Mouse (Mus musculus) midbrain, embryonic 14.5 days (tissue): ENCODE results near the gene Shisa5. TPM values are rescaled to one million over a fixed set of nuclear protein-coding genes. Genes with fewer than 3 reads are reported as not detected.

Experiments
- ATAC-seq: fragments of 200-750 bp; cut with Nextera tagmentation; 2 replicates; pipeline ENCODE4 v1.8.0; 2017; ENCODE audit warnings: moderate number of reproducible peaks, moderate library complexity; ENCODE audit not compliant: low FRiP score, low TSS enrichment
- DNase-seq: peaks from one replicate; pipeline ENCODE4 v3.0.0-alpha.2; 2015
- H3K27ac ChIP-seq: fragments of 300-500 bp; sonication (generic); replicated peaks from 2 replicates; pipeline ENCODE4 v1.5.1; 2014; ENCODE audit warnings: mild to moderate bottlenecking, low read depth, low read length, moderate library complexity
- H3K27me3 ChIP-seq: fragments of 300-500 bp; sonication (generic); 2 replicates; pipeline ENCODE4 v1.6.1; 2014; ENCODE audit warnings: low read length, control low read depth, mixed read lengths; ENCODE audit not compliant: control insufficient read depth, insufficient read depth
- H3K36me3 ChIP-seq: fragments of 300-500 bp; sonication (generic); 2 replicates; pipeline ENCODE4 v1.6.1; 2014; ENCODE audit warnings: low read length, control low read depth; ENCODE audit not compliant: control insufficient read depth, insufficient read depth
- H3K4me1 ChIP-seq: fragments of 300-500 bp; sonication (generic); 2 replicates; pipeline ENCODE4 v1.6.1; 2014; ENCODE audit warnings: mild to moderate bottlenecking, antibody characterized with exemption, low read length, control low read depth; ENCODE audit not compliant: control insufficient read depth, insufficient read depth
- H3K4me2 ChIP-seq: fragments of 300-500 bp; sonication (generic); 2 replicates; pipeline ENCODE4 v1.6.1; 2014; ENCODE audit warnings: mild to moderate bottlenecking, low read length, moderate library complexity
- H3K4me3 ChIP-seq: fragments of 300-500 bp; sonication (generic); replicated peaks from 2 replicates; pipeline ENCODE4 v1.5.1; 2014; ENCODE audit warnings: low read depth, low read length
- H3K9ac ChIP-seq: fragments of 300-500 bp; sonication (generic); replicated peaks from 2 replicates; pipeline ENCODE4 v1.6.1; 2014; ENCODE audit warnings: mild to moderate bottlenecking, low read length, moderate library complexity
- H3K9me3 ChIP-seq: fragments of 300-500 bp; sonication (generic); 2 replicates; pipeline ENCODE4 v1.6.1; 2016; ENCODE audit warnings: low read length, control low read depth, mixed read lengths; ENCODE audit not compliant: control insufficient read depth
- WGBS: fragments of 180-500 bp; shearing (Covaris S2); extraction: QIAGEN DNeasy Blood & Tissue Kit; methylation state at CpG from one replicate; pipeline ENCODE4 v1.1.7; 2014; 5-methylcytosine and 5-hydroxymethylcytosine counted together
- polyA plus RNA-seq: library from polyadenylated mRNA; unstranded; fragments of >200 nt; fragmentation: Nextera tagmentation; extraction: Ambion mirVana; gene quantifications from 2 replicates; pipeline ENCODE4 v1.2.1, GENCODE M21; 2014

Gene Shisa5
- polyA plus RNA-seq, 1 experiment from 2014 or later = 49.1 TPM

DNA sequence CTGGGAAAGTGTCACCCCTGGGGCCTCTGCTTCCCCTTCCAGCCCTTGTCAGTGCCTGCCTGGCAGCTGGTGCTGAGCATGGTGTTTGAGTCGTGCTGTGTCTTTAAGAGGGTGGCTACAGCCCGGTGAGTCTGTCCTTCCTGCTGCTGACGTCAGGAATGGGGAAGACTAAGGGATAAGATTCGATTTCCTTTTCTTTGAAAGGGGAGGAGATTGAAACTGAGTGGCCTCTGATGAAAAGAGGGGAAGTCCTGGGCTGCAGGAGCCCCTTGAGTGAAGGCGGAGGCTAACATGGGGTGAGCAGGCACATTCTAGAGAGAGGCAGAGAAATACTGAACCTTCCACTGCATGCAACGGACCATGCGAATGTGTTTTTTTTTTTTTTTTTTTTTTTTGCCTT lies 16.3 kb downstream of the Shisa5 start:
- Histone ChIP-seq H3K4me1 (peaks cover 15% of the 10 kb centered on the region), H3K9me3 (no peaks in the 10 kb centered on the region), H3K9ac (peak overlapping the region; percentile 48; the same call in 1 of the 2 replicates), H3K36me3 (peaks cover 25% of the 10 kb centered on the region), H3K27ac (peak overlapping the region; percentile 66), H3K4me3 (peak overlapping the region; percentile 31), H3K27me3 (no peaks in the 10 kb centered on the region), H3K4me2 (peak overlapping the region; percentile 54)
- ATAC-seq (peak; percentile 56; the same call in 1 of the 2 replicates), DNase-seq (peak; percentile 82)
- WGBS = 13% methylated on average over 7 of the region's 7 CpGs

- peak overlapping the region; percentile 54 for H3K4me2 ChIP-seq
- ATAC-seq (no peak), DNase-seq (no peak)
- peak overlapping the region; percentile 31 for H3K4me3 ChIP-seq
- no peaks in the 10 kb centered on the region for H3K9me3 ChIP-seq
- H3K9ac ChIP-seq = peak overlapping the region; percentile 48
- peak overlapping the region; percentile 66; the same call in 1 of the 2 replicates for H3K27ac ChIP-seq
- peaks cover 29% of the 10 kb centered on the region for H3K36me3 ChIP-seq
- WGBS = 92% methylated on average over 12 of the region's 12 CpGs
- H3K27me3 ChIP-seq = no peaks in the 10 kb centered on the region
- peaks cover 15% of the 10 kb centered on the region for H3K4me1 ChIP-seq
Measured at GRCm38 (mm10) chr9:109055271-109056030, 17.1 kb downstream of the Shisa5 start.

DNA sequence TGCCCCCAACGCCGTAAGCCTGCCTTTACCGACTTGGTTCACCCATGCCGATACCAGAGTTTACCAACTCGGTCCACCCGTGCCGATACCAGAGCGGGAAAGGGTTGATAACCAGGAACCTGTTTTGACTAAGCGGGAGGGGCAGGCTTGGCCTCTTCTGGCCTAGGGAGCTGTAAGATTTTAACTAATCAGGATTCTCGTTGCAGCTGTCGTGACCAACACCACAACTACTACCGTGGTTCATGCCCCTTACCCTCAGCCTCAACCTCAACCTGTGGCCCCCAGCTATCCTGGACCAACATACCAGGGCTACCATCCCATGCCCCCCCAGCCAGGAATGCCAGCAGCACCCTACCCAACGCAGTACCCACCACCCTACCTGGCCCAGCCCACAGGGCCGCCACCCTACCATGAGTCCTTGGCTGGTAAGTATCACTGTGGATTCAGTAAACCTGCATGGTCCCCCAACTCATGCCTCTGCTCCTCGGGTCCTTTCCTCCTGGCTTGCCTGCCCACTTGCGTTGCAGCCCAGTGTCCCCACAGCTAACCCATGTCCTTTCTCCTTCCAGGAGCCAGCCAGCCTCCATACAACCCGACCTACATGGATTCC lies 17.8 kb downstream of the Shisa5 start:
- WGBS = 93% methylated on average over 17 of the region's 17 CpGs
- no peak overlapping the region for H3K27ac ChIP-seq
- H3K4me3 ChIP-seq = no peak overlapping the region
- DNase-seq = no peak
- peaks cover 15% of the 10 kb centered on the region for H3K4me1 ChIP-seq
- ATAC-seq = no peak
- H3K9ac ChIP-seq = no peak overlapping the region
- H3K27me3 ChIP-seq = no peaks in the 10 kb centered on the region
- H3K36me3 ChIP-seq = peaks cover 31% of the 10 kb centered on the region
- H3K4me2 ChIP-seq = no peak overlapping the region
- H3K9me3 ChIP-seq = no peaks in the 10 kb centered on the region

GRCm38 (mm10) chr9:109056916-109057315 lies 18.6 kb downstream of the Shisa5 start:
- peaks cover 35% of the 10 kb centered on the region for H3K36me3 ChIP-seq
- no peak overlapping the region for H3K4me2 ChIP-seq
- H3K27me3 ChIP-seq = no peaks in the 10 kb centered on the region
- ATAC-seq (no peak), DNase-seq (no peak)
- no peak overlapping the region for H3K4me3 ChIP-seq
- no peak overlapping the region for H3K9ac ChIP-seq
- H3K9me3 ChIP-seq = no peaks in the 10 kb centered on the region
- H3K27ac ChIP-seq = no peak overlapping the region
- 86% methylated on average over 4 of the region's 4 CpGs for WGBS
- H3K4me1 ChIP-seq = peaks cover 15% of the 10 kb centered on the region

DNA sequence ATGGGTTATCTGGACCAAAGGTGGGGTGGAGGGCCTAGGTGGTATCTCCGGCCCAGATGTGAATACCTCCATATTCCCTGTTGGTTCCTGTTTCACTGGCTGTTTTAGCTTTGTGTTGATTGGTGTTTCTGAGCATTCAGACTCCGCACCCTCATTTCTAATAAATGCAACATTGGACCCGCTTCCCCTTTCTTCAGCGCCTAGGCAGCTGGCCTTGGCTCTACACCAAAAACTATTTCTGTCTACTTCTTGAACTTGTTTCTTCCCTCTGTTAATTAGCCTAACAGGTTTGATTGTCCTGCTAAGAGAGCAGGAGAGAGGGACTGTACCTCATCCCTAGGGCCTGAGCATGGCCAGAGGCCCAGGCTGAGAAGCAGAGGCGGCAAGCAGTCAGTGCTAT lies 19.2 kb downstream of the Shisa5 start:
- H3K4me1 ChIP-seq = peaks cover 15% of the 10 kb centered on the region
- H3K27me3 ChIP-seq = no peaks in the 10 kb centered on the region
- ATAC-seq (no peak), DNase-seq (no peak)
- H3K9me3 ChIP-seq = no peaks in the 10 kb centered on the region
- no peak overlapping the region for H3K27ac ChIP-seq
- WGBS = 99% methylated on average over 5 of the region's 5 CpGs
- no peak overlapping the region for H3K4me3 ChIP-seq
- H3K4me2 ChIP-seq = no peak overlapping the region
- H3K9ac ChIP-seq = no peak overlapping the region
- H3K36me3 ChIP-seq = peaks cover 40% of the 10 kb centered on the region

GRCm38 (mm10) chr9:109058006-109058765 lies 19.8 kb downstream of the Shisa5 start:
- Histone ChIP-seq H3K4me3 (no peak overlapping the region), H3K4me2 (no peak overlapping the region), H3K27me3 (no peaks in the 10 kb centered on the region), H3K27ac (no peak overlapping the region), H3K4me1 (peaks cover 15% of the 10 kb centered on the region), H3K9ac (no peak overlapping the region), H3K9me3 (no peaks in the 10 kb centered on the region), H3K36me3 (peaks cover 46% of the 10 kb centered on the region)
- DNase-seq = no peak
- no peak for ATAC-seq
- 95% methylated on average over 19 of the region's 19 CpGs for WGBS

- Histone ChIP-seq H3K27me3 (no peaks in the 10 kb centered on the region), H3K27ac (peak within 1 kb of the TSS; percentile 86), H3K36me3 (peaks cover 57% of the 10 kb centered on the region), H3K4me2 (peak within 1 kb of the TSS; percentile 61), H3K9ac (peak within 1 kb of the TSS; percentile 68), H3K4me1 (peaks cover 15% of the 10 kb centered on the region), H3K9me3 (no peaks in the 10 kb centered on the region), H3K4me3 (peak within 1 kb of the TSS; percentile 27)
- peak; percentile 62 for ATAC-seq
- WGBS = 30% methylated on average over 15 of the region's 15 CpGs
- peak; percentile 90 for DNase-seq
Measured at GRCm38 (mm10) chr9:109059136-109059903, 21.0 kb downstream of the Shisa5 start, which contains the start of gene Trex1. TSS of gene Trex1 (minus strand) at chr9:109059734.
